Mouse (Mus musculus): ENCODE results near the gene Rwdd3.

DNA sequence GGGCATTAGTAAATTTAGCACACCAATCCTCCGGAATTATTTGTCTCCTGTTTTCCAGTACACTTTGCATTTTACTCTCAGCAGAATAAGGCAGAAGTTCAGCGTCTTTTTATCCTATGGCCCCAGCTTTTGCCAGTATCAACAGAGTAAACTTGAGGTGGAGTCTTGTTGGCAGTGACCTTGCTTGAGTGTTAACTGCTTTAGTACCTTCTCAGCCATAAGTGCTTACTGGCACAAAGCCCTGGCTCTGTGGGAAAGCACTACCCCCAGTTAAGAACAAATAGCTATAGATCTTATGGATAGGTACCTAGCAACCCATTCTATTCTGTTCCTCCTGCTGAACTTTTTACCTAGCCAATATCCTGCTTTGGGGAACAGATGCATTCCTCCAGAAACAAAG is 17.7 kb upstream of the Rwdd3 start:
- no peak for TF ChIP-seq CTCF (IDR thresholded peaks at IDR 0.05; ENCODE audit: borderline replicate concordance, control insufficient read depth, extremely low read depth, insufficient read depth, low read length, poor library complexity)
- TF ChIP-seq POLR2A (IDR thresholded peaks at IDR 0.05; ENCODE audit: control insufficient read depth, extremely low read depth, insufficient read depth, low read length, poor library complexity) = no peak
